In the genomic region with DNA sequence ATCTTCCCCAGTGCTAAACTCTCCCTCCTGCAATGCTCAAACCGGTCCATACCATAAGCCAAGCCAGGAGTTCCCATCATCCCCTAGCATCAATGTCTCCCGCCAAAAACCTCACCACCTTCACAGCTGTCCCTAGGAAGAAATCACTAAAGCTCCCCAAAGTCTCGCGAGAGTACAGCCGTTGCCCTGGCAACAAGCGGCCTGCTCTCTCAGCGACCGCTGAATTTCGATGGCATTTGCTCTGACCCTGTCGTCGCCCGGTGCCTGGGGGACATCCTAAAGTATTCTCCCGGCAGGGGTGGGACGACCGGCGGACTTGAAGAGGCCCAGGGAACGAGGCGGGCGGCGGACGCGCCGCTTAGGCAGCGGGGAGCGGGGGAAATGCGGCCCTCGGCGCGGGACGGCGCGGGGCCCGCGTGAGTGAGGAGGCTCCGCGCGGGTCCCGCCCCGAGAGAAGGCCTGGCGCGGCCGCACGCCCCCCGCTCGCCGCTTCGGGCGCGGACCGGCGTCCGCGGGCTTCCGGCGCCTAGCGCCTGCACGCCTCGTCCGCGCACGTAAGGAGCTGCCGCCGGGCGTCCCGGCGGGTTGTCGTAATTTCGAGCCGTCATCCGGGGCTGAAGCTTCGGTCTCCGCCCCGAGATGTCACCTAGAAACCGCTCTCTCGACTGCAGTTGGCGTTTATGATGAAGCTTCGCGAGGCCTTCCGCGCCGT, we compare ENCODE assay signal across 8 mouse cellular contexts. TPM values are rescaled to one million over a fixed set of nuclear protein-coding genes. Genes with fewer than 3 reads are reported as not detected.
DNase-seq lines count a peak whose midpoint lies in the region; ATAC-seq lines count a peak whose summit lies in the region.

Gene Agbl3 (plus strand): TSS at position 202 of the 712 bp plus-strand sequence.

- H3K36me3 ChIP-seq in lung, embryonic 16.5 days (ENCODE audit: control insufficient read depth, insufficient read depth, low read length): peaks cover 4% of the 10 kb centered on the region; the same call in 1 of the 2 replicates

- H3K4me2 ChIP-seq in lung, embryonic 16.5 days (ENCODE audit: low read depth, low read length): peak within 1 kb of the TSS; percentile 73

- H3K9me3 ChIP-seq in lung, embryonic 16.5 days (ENCODE audit: control insufficient read depth, low read length): no peaks in the 10 kb centered on the region

- DNase-seq in MEL-GATA-1-ER (ENCODE audit: extremely low read depth, low read depth): peak; percentile 88
- peak; percentile 93 for DNase-seq in cerebellum, adult 8-10 months
- peak; percentile 96 for DNase-seq in forelimb bud, embryonic 11.5 days (ENCODE audit: low read depth, low spot score)
- DNase-seq in layer of hippocampus, adult 9-10 months (ENCODE audit: low spot score): peak; percentile 84
- peak; percentile 96 for DNase-seq in ovary, postnatal 10 days (ENCODE audit: low spot score)
- DNase-seq in thymus, postnatal 10 days (ENCODE audit: low spot score in 2 of 2): peak; percentile 93 to 97

- under 1% methylated on average over 49 of the region's 81 CpGs for WGBS in lung, embryonic 16.5 days

- peak within 1 kb of the TSS; percentile 96 for H3K9ac ChIP-seq in lung, embryonic 16.5 days (ENCODE audit: low read length)

- peak; percentile 90 to 93 for ATAC-seq in hematopoietic stem cell, adult 5-6 weeks (replicated peaks in 1 of 2; ENCODE audit: insufficient read depth in 1 of 2, low FRiP score in 2 of 2, low TSS enrichment in 1 of 2, low read depth in 1 of 2, poor library complexity in 2 of 2, severe bottlenecking in 2 of 2)
- peak; percentile 94 for ATAC-seq in lung, embryonic 16.5 days (ENCODE audit: low read depth)

- peak within 1 kb of the TSS; percentile 99 for H3K27ac ChIP-seq in lung, embryonic 16.5 days (ENCODE audit: low read length)

- H3K4me3 ChIP-seq in lung, embryonic 16.5 days (ENCODE audit: low read length): peak within 1 kb of the TSS; percentile 75

- peaks cover 2% of the 10 kb centered on the region; the same call in 1 of the 2 replicates for H3K4me1 ChIP-seq in lung, embryonic 16.5 days (replicated peaks; ENCODE audit: control insufficient read depth, insufficient read depth, low read length)

- H3K27me3 ChIP-seq in lung, embryonic 16.5 days (ENCODE audit: control insufficient read depth, insufficient read depth, low read depth, low read length): no peaks in the 10 kb centered on the region

RNA-seq across cellular contexts. Expression of gene Agbl3, which starts in this region (rescaled TPM):
- 7.1 and 9.3 TPM in 2 replicates for total RNA-seq in hematopoietic stem cell, adult 5-6 weeks (2017)
- polyA plus RNA-seq in lung, embryonic 16.5 days (2015; fragmentation: Nextera tagmentation; extraction: Ambion mirVana): 8.1 and 10.8 TPM in 2 replicates

Comparison
In these comparisons a context has a peak if more than half of its experiments do, and no peak if none do; other contexts are left out.
1. Peak in every context shown above with its lines: DNase-seq, ATAC-seq, H3K4me3 ChIP-seq and H3K27ac ChIP-seq.